Mouse (Mus musculus) limb, embryonic 10.5 days (tissue): ENCODE measurements around the gene Slc22a20. TPM values are rescaled to one million over a fixed set of nuclear protein-coding genes. Genes with fewer than 3 reads are reported as not detected.

ENCODE experiments used
- DNase-seq: peaks from one replicate; pipeline ENCODE4 v3.0.0-alpha.2; 2017; ENCODE audit warnings: low spot score
- H3K27ac ChIP-seq: fragments of 300-500 bp; sonication (generic); 2 replicates; pipeline ENCODE4 v1.5.1; 2016; ENCODE audit warnings: mild to moderate bottlenecking
- H3K27me3 ChIP-seq: fragments of 300-500 bp; sonication (generic); 2 replicates; pipeline ENCODE4 v1.6.1; 2016; ENCODE audit warnings: low read depth, mild to moderate bottlenecking; ENCODE audit not compliant: poor library complexity, severe bottlenecking
- H3K36me3 ChIP-seq: fragments of 300-500 bp; sonication (generic); 2 replicates; pipeline ENCODE4 v1.6.1; 2016; ENCODE audit warnings: mild to moderate bottlenecking, moderate library complexity
- H3K4me1 ChIP-seq: fragments of 300-500 bp; sonication (generic); 2 replicates; pipeline ENCODE4 v1.6.1; 2016
- H3K4me3 ChIP-seq: fragments of 300-500 bp; sonication (generic); 2 replicates; pipeline ENCODE4 v1.5.1; 2016; ENCODE audit warnings: mild to moderate bottlenecking, moderate library complexity
- H3K9me3 ChIP-seq: fragments of 300-500 bp; sonication (generic); replicated peaks from 2 replicates; pipeline ENCODE4 v1.6.1; 2016; ENCODE audit warnings: mild to moderate bottlenecking
- WGBS: fragments of 180-500 bp; shearing (Covaris S2); methylation state at CpG from one replicate; pipeline ENCODE4 v1.1.7; 2016; 5-methylcytosine and 5-hydroxymethylcytosine counted together
- polyA plus RNA-seq: library from polyadenylated mRNA; unstranded; fragments of >200 nt; fragmentation: Nextera tagmentation; extraction: Ambion mirVana; gene quantifications from 2 replicates; pipeline ENCODE4 v1.2.1, GENCODE M21; 2016

Slc22a20 gene
- polyA plus RNA-seq, 1 experiment from 2014 or later = not detected

GRCm38 (mm10) chr19:5980477-5980876, 5.5 kb downstream of the Slc22a20 start:
- H3K36me3 ChIP-seq = no peaks in the 10 kb centered on the region
- 0 out of 2 replicates have a peak, but pooled peaks cover 6% of the 10 kb centered on the region for H3K4me1 ChIP-seq
- WGBS = 88% methylated on average over 9 of the region's 9 CpGs
- H3K9me3 ChIP-seq = no peaks in the 10 kb centered on the region
- no peaks in the 10 kb centered on the region for H3K27me3 ChIP-seq
- H3K4me3 ChIP-seq = no peak overlapping the region
- H3K27ac ChIP-seq = no peak overlapping the region
- no peak for DNase-seq

- no peak for DNase-seq
- 73% methylated on average over 3 of the region's 3 CpGs for WGBS
- Histone ChIP-seq H3K9me3 (no peaks in the 10 kb centered on the region), H3K4me3 (no peak overlapping the region), H3K4me1 (0 out of 2 replicates have a peak, but pooled peaks cover 6% of the 10 kb centered on the region), H3K27ac (peak overlapping the region; percentile 16; the same call in 1 of the 2 replicates), H3K36me3 (no peaks in the 10 kb centered on the region), H3K27me3 (no peaks in the 10 kb centered on the region)
Measured at GRCm38 (mm10) chr19:5977717-5978116, 8.2 kb downstream of the Slc22a20 start.

- Histone ChIP-seq H3K4me1 (0 out of 2 replicates have a peak, but pooled peaks cover 6% of the 10 kb centered on the region), H3K4me3 (no peak overlapping the region), H3K27ac (no peak overlapping the region), H3K27me3 (no peaks in the 10 kb centered on the region), H3K9me3 (no peaks in the 10 kb centered on the region), H3K36me3 (no peaks in the 10 kb centered on the region)
- DNase-seq = no peak
- WGBS = 93% methylated on average over 4 of the region's 4 CpGs
Measured at GRCm38 (mm10) chr19:5975676-5976075, 10.3 kb downstream of the Slc22a20 start.

GRCm38 (mm10) chr19:5975112-5975511, 10.8 kb downstream of the Slc22a20 start:
- DNase-seq = no peak
- H3K27me3 ChIP-seq = no peaks in the 10 kb centered on the region
- no peak overlapping the region for H3K4me3 ChIP-seq
- 0 out of 2 replicates have a peak, but pooled peaks cover 6% of the 10 kb centered on the region for H3K4me1 ChIP-seq
- WGBS = 80% methylated on average over 4 of the region's 4 CpGs
- H3K36me3 ChIP-seq = no peaks in the 10 kb centered on the region
- no peak overlapping the region for H3K27ac ChIP-seq
- no peaks in the 10 kb centered on the region for H3K9me3 ChIP-seq

GRCm38 (mm10) chr19:5967664-5968063, 18.3 kb downstream of the Slc22a20 start:
- H3K4me3 ChIP-seq = no peak overlapping the region
- no peaks in the 10 kb centered on the region for H3K9me3 ChIP-seq
- H3K27ac ChIP-seq = no peak overlapping the region
- 89% methylated on average over 10 of the region's 10 CpGs for WGBS
- no peaks in the 10 kb centered on the region for H3K36me3 ChIP-seq
- DNase-seq = no peak
- peaks cover 17% of the 10 kb centered on the region for H3K4me1 ChIP-seq
- no peaks in the 10 kb centered on the region for H3K27me3 ChIP-seq

- H3K9me3 ChIP-seq = no peaks in the 10 kb centered on the region
- no peak for DNase-seq
- H3K4me1 ChIP-seq = peaks cover 22% of the 10 kb centered on the region
- 70% methylated on average over 6 of the region's 6 CpGs for WGBS
- no peak overlapping the region for H3K4me3 ChIP-seq
- no peak overlapping the region for H3K27ac ChIP-seq
- H3K36me3 ChIP-seq = no peaks in the 10 kb centered on the region
- H3K27me3 ChIP-seq = no peaks in the 10 kb centered on the region
Measured at GRCm38 (mm10) chr19:5966786-5967185, 19.2 kb downstream of the Slc22a20 start.

GRCm38 (mm10) chr19:5965910-5966309, 20.0 kb downstream of the Slc22a20 start:
- Histone ChIP-seq H3K27me3 (no peaks in the 10 kb centered on the region), H3K27ac (no peak overlapping the region), H3K4me3 (no peak overlapping the region), H3K9me3 (no peaks in the 10 kb centered on the region), H3K4me1 (peaks cover 30% of the 10 kb centered on the region), H3K36me3 (peaks cover 9% of the 10 kb centered on the region)
- DNase-seq = no peak
- WGBS = 92% methylated on average over 2 of the region's 2 CpGs

GRCm38 (mm10) chr19:5965280-5965679, 20.7 kb downstream of the Slc22a20 start:
- peak; percentile 85 for DNase-seq
- peak overlapping the region; percentile 71; the same call in 1 of the 2 replicates for H3K4me3 ChIP-seq
- 6% methylated on average over 4 of the region's 4 CpGs for WGBS

GRCm38 (mm10) chr19:5964804-5965203, 21.1 kb downstream of the Slc22a20 start:
- no peaks in the 10 kb centered on the region for H3K9me3 ChIP-seq
- peaks cover 30% of the 10 kb centered on the region for H3K4me1 ChIP-seq
- H3K27me3 ChIP-seq = no peaks in the 10 kb centered on the region
- peak overlapping the region; percentile 89 for H3K27ac ChIP-seq
- 85% methylated on average over 2 of the region's 2 CpGs for WGBS
- peaks cover 20% of the 10 kb centered on the region for H3K36me3 ChIP-seq
- peak overlapping the region; percentile 71 for H3K4me3 ChIP-seq
- DNase-seq = no peak

More at GRCm38 (mm10) chr19:5965280-5965679, 20.7 kb downstream of the Slc22a20 start:
- H3K27ac ChIP-seq = no peak overlapping the region
- no peaks in the 10 kb centered on the region for H3K27me3 ChIP-seq
- H3K36me3 ChIP-seq = peaks cover 15% of the 10 kb centered on the region
- no peaks in the 10 kb centered on the region for H3K9me3 ChIP-seq
- peaks cover 30% of the 10 kb centered on the region for H3K4me1 ChIP-seq

- Histone ChIP-seq H3K9me3 (no peaks in the 10 kb centered on the region), H3K27me3 (no peaks in the 10 kb centered on the region), H3K4me1 (peaks cover 30% of the 10 kb centered on the region), H3K27ac (peak within 1 kb of the TSS; percentile 89), H3K4me3 (peak within 1 kb of the TSS; percentile 71), H3K36me3 (peaks cover 28% of the 10 kb centered on the region)
- under 1% methylated on average over 50 of the region's 50 CpGs for WGBS
- peak; percentile 89 for DNase-seq
Measured at GRCm38 (mm10) chr19:5963883-5964562, 21.9 kb downstream of the Slc22a20 start, which contains the start of gene Pola2. Gene Pola2, minus strand, starts transcription at chr19:5964202.

- Histone ChIP-seq H3K4me1 (peaks cover 30% of the 10 kb centered on the region), H3K4me3 (peak overlapping the region; percentile 71), H3K9me3 (no peaks in the 10 kb centered on the region), H3K36me3 (peaks cover 41% of the 10 kb centered on the region), H3K27me3 (no peaks in the 10 kb centered on the region), H3K27ac (no peak overlapping the region)
- no peak for DNase-seq
- 57% methylated on average over 1 of the region's 1 CpGs for WGBS
Measured at GRCm38 (mm10) chr19:5962651-5963050, 23.3 kb downstream of the Slc22a20 start.

GRCm38 (mm10) chr19:5957371-5957770, 28.6 kb downstream of the Slc22a20 start:
- no peaks in the 10 kb centered on the region for H3K9me3 ChIP-seq
- H3K4me3 ChIP-seq = no peak overlapping the region
- DNase-seq = no peak
- H3K36me3 ChIP-seq = peaks cover 91% of the 10 kb centered on the region
- H3K27me3 ChIP-seq = no peaks in the 10 kb centered on the region
- no peak overlapping the region for H3K27ac ChIP-seq
- 87% methylated on average over 5 of the region's 5 CpGs for WGBS
- H3K4me1 ChIP-seq = peaks cover 19% of the 10 kb centered on the region

GRCm38 (mm10) chr19:5956685-5957084, 29.3 kb downstream of the Slc22a20 start:
- peaks cover 97% of the 10 kb centered on the region for H3K36me3 ChIP-seq
- peak; percentile 85 for DNase-seq
- WGBS = 46% methylated on average over 3 of the region's 3 CpGs
- H3K27ac ChIP-seq = no peak overlapping the region
- H3K4me3 ChIP-seq = no peak overlapping the region
- peaks cover 23% of the 10 kb centered on the region for H3K4me1 ChIP-seq
- no peaks in the 10 kb centered on the region for H3K9me3 ChIP-seq
- H3K27me3 ChIP-seq = no peaks in the 10 kb centered on the region
